Mouse (Mus musculus): ENCODE results near the gene Esyt1. TPM values are rescaled to one million over a fixed set of nuclear protein-coding genes. Genes with fewer than 3 reads are reported as not detected.

Gene Esyt1
- polyA plus RNA-seq, 1 experiment from 2014 or later = 17.2 TPM

DNA sequence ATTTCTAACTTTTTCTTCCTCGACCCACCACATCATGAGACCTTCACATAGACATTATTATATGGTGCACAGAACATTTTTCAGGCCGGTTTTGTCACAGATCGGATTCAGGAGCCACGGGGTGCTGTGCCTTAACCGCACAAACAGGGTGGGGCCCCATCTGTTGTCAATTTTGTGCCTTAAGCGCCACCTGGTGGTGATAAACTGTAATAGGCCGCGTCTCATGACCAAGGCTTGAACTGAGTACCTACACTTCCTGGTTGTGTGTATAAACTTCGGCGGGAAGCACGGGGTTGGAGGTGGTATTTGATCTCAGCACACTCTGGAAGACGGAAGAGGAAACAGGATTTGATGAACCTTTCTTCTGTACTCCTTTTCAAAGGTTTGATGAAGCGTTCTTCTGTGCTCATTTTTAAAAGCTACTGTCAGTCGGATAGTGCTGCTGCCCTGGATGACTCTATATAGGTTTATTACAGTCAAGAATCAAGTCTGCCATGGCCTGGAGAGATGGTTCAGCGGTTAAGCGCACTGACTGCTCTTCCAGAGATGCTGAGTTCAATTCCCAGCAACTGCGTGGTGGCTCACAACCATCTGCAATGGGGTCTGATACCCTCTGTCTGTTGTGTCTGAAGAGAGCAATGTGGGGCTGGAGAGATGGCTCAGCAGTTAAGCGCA is 10.7 kb upstream of the Esyt1 start:
- Histone ChIP-seq H3K36me3 (peaks cover 6% of the 10 kb centered on the region), H3K4me3 (peak overlapping the region; percentile 21), H3K4me1 (peaks cover 9% of the 10 kb centered on the region; the same call in 1 of the 2 replicates), H3K4me2 (peak overlapping the region; percentile 62), H3K27me3 (replicated peaks) (no peaks in the 10 kb centered on the region), H3K27ac (replicated peaks) (no peak overlapping the region; the same call in 1 of the 2 replicates), H3K9ac (peak overlapping the region; percentile 61; the same call in 1 of the 2 replicates), H3K9me3 (no peaks in the 10 kb centered on the region)
- 13% methylated on average over 18 of the region's 18 CpGs for WGBS
- peak; percentile 75 for ATAC-seq (ENCODE audit: extremely low read depth, insufficient number of reproducible peaks, low FRiP score, low TSS enrichment)

DNA sequence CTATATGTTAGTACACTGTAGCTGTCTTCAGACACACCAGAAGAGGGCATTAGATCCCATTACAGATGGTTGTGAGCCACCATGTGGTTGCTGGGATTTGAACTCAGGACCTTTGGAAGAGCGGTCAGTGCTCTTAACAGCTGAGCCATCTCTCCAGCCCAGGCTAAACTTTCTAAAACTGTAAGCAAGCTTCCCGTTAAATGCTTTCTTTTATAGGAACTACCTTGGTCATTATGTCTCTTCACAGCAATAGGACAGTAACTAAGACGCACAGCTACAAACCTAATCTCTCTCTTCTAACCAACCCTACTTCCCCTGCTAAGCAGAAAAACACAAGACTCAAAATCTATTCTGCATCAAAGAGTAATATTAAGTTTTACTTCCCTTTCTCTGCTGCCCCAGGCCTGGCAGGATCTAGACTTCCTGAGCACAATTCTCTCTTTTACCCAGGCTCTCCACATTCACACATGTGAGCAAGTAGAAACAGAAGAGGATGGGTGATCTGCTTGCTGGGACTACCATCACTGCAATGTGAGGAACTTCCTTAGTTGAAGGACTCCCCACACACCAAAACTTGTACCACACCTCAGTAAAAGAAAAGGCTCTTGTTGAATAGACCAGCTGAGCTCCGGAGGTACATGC is 10.1 kb upstream of the Esyt1 start:
- no peaks in the 10 kb centered on the region for H3K27me3 ChIP-seq (replicated peaks)
- no peaks in the 10 kb centered on the region for H3K36me3 ChIP-seq
- ATAC-seq (ENCODE audit: extremely low read depth, insufficient number of reproducible peaks, low FRiP score, low TSS enrichment) = no peak
- H3K9me3 ChIP-seq = no peaks in the 10 kb centered on the region
- peak overlapping the region; percentile 61; the same call in 1 of the 2 replicates for H3K9ac ChIP-seq
- H3K4me2 ChIP-seq = peak overlapping the region; percentile 62
- H3K4me3 ChIP-seq = peak overlapping the region; percentile 21
- H3K27ac ChIP-seq (replicated peaks) = no peak overlapping the region; the same call in 1 of the 2 replicates
- peaks cover 9% of the 10 kb centered on the region; the same call in 1 of the 2 replicates for H3K4me1 ChIP-seq
- 72% methylated on average over 4 of the region's 4 CpGs for WGBS

DNA sequence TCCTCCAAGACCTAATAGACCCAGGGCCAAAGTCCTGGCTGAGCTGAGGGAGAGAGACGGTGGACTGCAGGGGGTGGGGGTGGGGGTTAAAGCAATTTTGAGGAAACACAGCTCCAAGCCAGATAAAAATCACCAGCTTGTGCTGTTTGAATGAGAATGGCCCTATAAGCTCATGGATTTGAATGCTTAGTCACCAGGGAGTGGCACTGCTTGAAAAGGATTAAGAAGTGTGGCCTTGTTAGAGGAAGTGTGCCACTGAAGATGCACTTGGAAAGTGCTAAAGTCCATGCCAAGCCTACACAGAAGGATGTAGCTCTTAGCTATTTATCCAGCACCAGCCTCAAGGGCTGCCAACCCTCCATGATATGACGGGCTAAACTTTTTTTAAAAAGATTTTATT is 9.5 kb upstream of the Esyt1 start:
- Histone ChIP-seq H3K36me3 (no peaks in the 10 kb centered on the region), H3K9ac (no peak overlapping the region), H3K9me3 (no peaks in the 10 kb centered on the region), H3K4me2 (no peak overlapping the region), H3K27ac (replicated peaks) (no peak overlapping the region), H3K4me1 (peaks cover 9% of the 10 kb centered on the region; the same call in 1 of the 2 replicates), H3K27me3 (replicated peaks) (no peaks in the 10 kb centered on the region), H3K4me3 (no peak overlapping the region)
- ATAC-seq (ENCODE audit: extremely low read depth, insufficient number of reproducible peaks, low FRiP score, low TSS enrichment) = no peak
- 73% methylated on average over 2 of the region's 2 CpGs for WGBS

DNA sequence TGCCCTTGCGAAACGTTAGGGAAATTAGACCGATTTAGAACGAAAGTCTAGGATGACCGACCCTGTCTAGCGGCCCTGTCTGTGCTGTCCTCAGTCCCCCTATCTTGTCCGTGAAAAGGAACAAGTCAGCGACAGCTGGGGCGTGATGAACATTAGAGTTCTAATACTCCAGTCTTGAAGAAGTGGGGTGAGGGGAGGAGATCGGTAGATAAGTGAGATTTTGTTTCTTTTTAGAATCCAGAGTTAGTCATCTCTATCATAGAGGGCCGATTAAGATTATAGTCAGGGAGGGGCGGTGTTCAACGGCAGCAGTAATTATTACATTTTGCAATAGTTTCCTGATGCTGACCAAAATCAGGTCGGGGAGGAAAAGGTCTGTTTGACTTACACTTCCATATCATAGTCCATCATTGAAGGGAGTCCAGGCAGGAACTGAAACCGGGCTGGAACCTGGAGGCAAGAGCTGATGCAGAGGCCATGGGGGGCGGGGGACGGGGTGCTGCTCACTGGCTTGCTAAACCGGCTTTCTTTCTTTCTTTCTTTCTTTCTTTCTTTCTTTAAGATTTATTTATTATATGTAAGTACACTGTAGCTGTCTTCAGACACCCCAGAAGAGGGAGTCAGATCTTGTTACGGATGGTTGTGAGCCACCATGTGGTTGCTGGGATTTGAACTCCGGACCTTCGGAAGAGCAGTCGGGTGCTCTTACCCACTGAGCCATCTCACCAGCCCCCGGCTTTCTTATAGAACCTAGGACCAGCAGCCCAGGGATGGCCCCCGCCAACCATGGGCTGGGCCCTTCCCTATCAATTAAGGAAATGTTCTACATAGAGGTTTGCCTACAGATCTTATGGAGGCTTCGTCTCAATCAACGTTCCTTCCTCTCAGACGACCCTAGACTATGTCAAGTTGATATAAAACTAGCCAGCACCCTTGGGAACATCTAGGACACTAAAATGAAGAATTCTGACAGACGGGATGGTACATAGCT is 990 bp upstream of the Esyt1 start:
- Histone ChIP-seq H3K9ac (peak overlapping the region; percentile 81), H3K4me3 (peak overlapping the region; percentile 77), H3K27me3 (replicated peaks) (no peaks in the 10 kb centered on the region), H3K27ac (replicated peaks) (peak overlapping the region; percentile 68), H3K9me3 (no peaks in the 10 kb centered on the region), H3K36me3 (peaks cover 14% of the 10 kb centered on the region), H3K4me1 (peaks cover 18% of the 10 kb centered on the region), H3K4me2 (peak overlapping the region; percentile 89)
- WGBS = 26% methylated on average over 28 of the region's 28 CpGs
- no peak for ATAC-seq (ENCODE audit: extremely low read depth, insufficient number of reproducible peaks, low FRiP score, low TSS enrichment)

- Histone ChIP-seq H3K36me3 (peaks cover 31% of the 10 kb centered on the region), H3K9me3 (no peaks in the 10 kb centered on the region), H3K27me3 (replicated peaks) (no peaks in the 10 kb centered on the region), H3K9ac (peak overlapping the region; percentile 88), H3K4me3 (peak overlapping the region; percentile 77), H3K27ac (replicated peaks) (peak overlapping the region; percentile 73), H3K4me2 (peak overlapping the region; percentile 89), H3K4me1 (peaks cover 18% of the 10 kb centered on the region)
- ATAC-seq (ENCODE audit: extremely low read depth, insufficient number of reproducible peaks, low FRiP score, low TSS enrichment) = peak; percentile 3; the same call in 1 of the 2 replicates
- WGBS = under 1% methylated on average over 58 of the region's 58 CpGs
These were observed 674 bp downstream of the Esyt1 start for GRCm38 (mm10) chr10:128524732-128525662.

GRCm38 (mm10) chr10:128524111-128524731 is 1.4 kb downstream of the Esyt1 start:
- peak overlapping the region; percentile 88 for H3K9ac ChIP-seq
- peak overlapping the region; percentile 77 for H3K4me3 ChIP-seq
- peak overlapping the region; percentile 73; the same call in 1 of the 2 replicates for H3K27ac ChIP-seq (replicated peaks)
- H3K27me3 ChIP-seq (replicated peaks) = no peaks in the 10 kb centered on the region
- peaks cover 18% of the 10 kb centered on the region for H3K4me1 ChIP-seq
- peaks cover 38% of the 10 kb centered on the region for H3K36me3 ChIP-seq
- WGBS = 25% methylated on average over 11 of the region's 11 CpGs
- H3K9me3 ChIP-seq = no peaks in the 10 kb centered on the region
- H3K4me2 ChIP-seq = peak overlapping the region; percentile 89
- no peak for ATAC-seq (ENCODE audit: extremely low read depth, insufficient number of reproducible peaks, low FRiP score, low TSS enrichment)

DNA sequence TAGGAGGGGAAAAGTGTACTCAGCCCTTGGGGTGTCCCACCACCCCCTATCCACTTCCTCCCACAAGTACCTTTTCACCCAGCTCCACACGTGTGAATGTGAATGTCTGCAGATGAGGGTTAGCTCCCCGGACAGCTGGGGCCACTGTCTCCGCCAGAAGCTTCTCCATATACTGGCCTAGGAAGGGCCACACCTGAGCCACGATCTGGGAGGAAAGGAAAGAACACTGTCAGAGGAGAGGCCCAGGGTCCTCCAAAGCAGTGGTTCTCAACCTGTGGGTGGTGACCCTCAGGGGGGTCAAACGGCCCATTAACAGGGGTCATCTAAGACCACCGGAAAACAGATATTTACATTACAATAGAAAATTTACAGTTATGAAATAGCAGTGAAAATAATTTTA is 3.3 kb downstream of the Esyt1 start:
- Histone ChIP-seq H3K4me1 (peaks cover 18% of the 10 kb centered on the region), H3K27ac (replicated peaks) (no peak overlapping the region), H3K4me2 (no peak overlapping the region), H3K27me3 (replicated peaks) (peaks cover 3% of the 10 kb centered on the region), H3K9me3 (no peaks in the 10 kb centered on the region), H3K9ac (no peak overlapping the region), H3K36me3 (peaks cover 55% of the 10 kb centered on the region), H3K4me3 (no peak overlapping the region)
- ATAC-seq (ENCODE audit: extremely low read depth, insufficient number of reproducible peaks, low FRiP score, low TSS enrichment) = no peak
- WGBS = 80% methylated on average over 6 of the region's 6 CpGs

DNA sequence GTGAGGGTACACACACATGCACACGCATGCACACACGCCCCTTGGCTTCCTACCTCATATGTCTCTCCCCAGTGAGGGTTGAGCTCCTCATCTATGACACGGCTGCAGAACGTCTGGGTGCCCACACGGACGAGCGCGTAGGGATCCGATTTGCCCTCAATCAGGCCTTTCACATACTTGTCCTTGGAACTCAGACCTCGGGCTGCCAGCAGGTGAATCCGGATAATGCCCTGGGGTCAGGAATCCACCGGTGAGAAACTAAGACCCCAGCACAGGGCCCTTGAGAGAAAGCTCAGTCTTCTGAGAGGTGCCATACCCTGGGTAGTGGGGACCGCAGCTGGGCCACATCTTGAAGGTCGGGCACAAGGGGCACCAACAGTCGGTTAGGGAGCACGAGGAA is 5.1 kb downstream of the Esyt1 start:
- 81% methylated on average over 16 of the region's 16 CpGs for WGBS
- H3K4me2 ChIP-seq = no peak overlapping the region
- H3K27me3 ChIP-seq (replicated peaks) = peaks cover 16% of the 10 kb centered on the region
- no peak overlapping the region for H3K4me3 ChIP-seq
- no peak overlapping the region for H3K9ac ChIP-seq
- H3K9me3 ChIP-seq = no peaks in the 10 kb centered on the region
- no peak for ATAC-seq (ENCODE audit: extremely low read depth, insufficient number of reproducible peaks, low FRiP score, low TSS enrichment)
- peaks cover 12% of the 10 kb centered on the region for H3K4me1 ChIP-seq
- peaks cover 73% of the 10 kb centered on the region for H3K36me3 ChIP-seq
- no peak overlapping the region for H3K27ac ChIP-seq (replicated peaks)

- WGBS = 75% methylated on average over 7 of the region's 7 CpGs
- H3K36me3 ChIP-seq = peaks cover 87% of the 10 kb centered on the region
- H3K4me1 ChIP-seq = peaks cover 3% of the 10 kb centered on the region
- no peak overlapping the region for H3K4me2 ChIP-seq
- peaks cover 16% of the 10 kb centered on the region for H3K27me3 ChIP-seq (replicated peaks)
- H3K9me3 ChIP-seq = no peaks in the 10 kb centered on the region
- no peak overlapping the region for H3K27ac ChIP-seq (replicated peaks)
- no peak overlapping the region for H3K9ac ChIP-seq
- H3K4me3 ChIP-seq = no peak overlapping the region
- ATAC-seq (ENCODE audit: extremely low read depth, insufficient number of reproducible peaks, low FRiP score, low TSS enrichment) = no peak
These were observed 6.8 kb downstream of the Esyt1 start for GRCm38 (mm10) chr10:128518833-128519232.

- H3K9ac ChIP-seq = no peak overlapping the region
- H3K27ac ChIP-seq (replicated peaks) = no peak overlapping the region
- peaks cover 16% of the 10 kb centered on the region for H3K27me3 ChIP-seq (replicated peaks)
- ATAC-seq (ENCODE audit: extremely low read depth, insufficient number of reproducible peaks, low FRiP score, low TSS enrichment) = no peak
- H3K4me2 ChIP-seq = peak overlapping the region; percentile 57; the same call in 1 of the 2 replicates
- H3K36me3 ChIP-seq = peaks cover 95% of the 10 kb centered on the region
- H3K9me3 ChIP-seq = no peaks in the 10 kb centered on the region
- no peak overlapping the region for H3K4me3 ChIP-seq
- H3K4me1 ChIP-seq = no peaks in the 10 kb centered on the region
- WGBS = 32% methylated on average over 6 of the region's 6 CpGs
These were observed 9.0 kb downstream of the Esyt1 start for GRCm38 (mm10) chr10:128516677-128517076.

Measured in heart, embryonic 13.5 days (tissue).